Mouse (Mus musculus) liver, embryonic 12.5 days (tissue): ENCODE data around the gene Tspo. TPM values are rescaled to one million over a fixed set of nuclear protein-coding genes. Genes with fewer than 3 reads are reported as not detected.

Source experiments
- ATAC-seq: fragments of 200-750 bp; cut with Nextera tagmentation; 2 replicates; pipeline ENCODE4 v1.8.0; 2017; ENCODE audit warnings: moderate number of reproducible peaks, mild to moderate bottlenecking, moderate library complexity
- H3K27ac ChIP-seq: fragments of 300-500 bp; sonication (generic); 2 replicates; pipeline ENCODE4 v1.5.1; 2016; ENCODE audit warnings: mild to moderate bottlenecking
- H3K27me3 ChIP-seq: fragments of 300-500 bp; sonication (generic); replicated peaks from 2 replicates; pipeline ENCODE4 v1.6.1; 2016; ENCODE audit warnings: mild to moderate bottlenecking, moderate library complexity
- H3K36me3 ChIP-seq: fragments of 300-500 bp; sonication (generic); 2 replicates; pipeline ENCODE4 v1.6.1; 2016; ENCODE audit warnings: mild to moderate bottlenecking, moderate library complexity
- H3K4me1 ChIP-seq: fragments of 300-500 bp; sonication (generic); 2 replicates; pipeline ENCODE4 v1.6.1; 2016
- H3K4me2 ChIP-seq: fragments of 300-500 bp; sonication (generic); 2 replicates; pipeline ENCODE4 v1.6.1; 2016; ENCODE audit warnings: mild to moderate bottlenecking, moderate library complexity
- H3K4me3 ChIP-seq: fragments of 300-500 bp; sonication (generic); 2 replicates; pipeline ENCODE4 v1.5.1; 2016; ENCODE audit warnings: mild to moderate bottlenecking, moderate library complexity
- H3K9ac ChIP-seq: fragments of 300-500 bp; sonication (generic); 2 replicates; pipeline ENCODE4 v1.6.1; 2016; ENCODE audit warnings: mild to moderate bottlenecking, moderate library complexity
- H3K9me3 ChIP-seq: fragments of 300-500 bp; sonication (generic); replicated peaks from 2 replicates; pipeline ENCODE4 v1.6.1; 2016; ENCODE audit warnings: mild to moderate bottlenecking, moderate library complexity
- WGBS: fragments of 180-500 bp; shearing (Covaris S2); methylation state at CpG from one replicate; pipeline ENCODE4 v1.1.7; 2016; ENCODE audit not compliant: insufficient replicate concordance; 5-methylcytosine and 5-hydroxymethylcytosine counted together
- microRNA-seq: library from miRNA; unstranded; fragments of <30 nt; microRNA quantifications from one replicate; pipeline ENCODE4, GENCODE M21; 2017
- polyA plus RNA-seq: library from polyadenylated mRNA; unstranded; fragments of >200 nt; fragmentation: Nextera tagmentation; extraction: Ambion mirVana; gene quantifications from 2 replicates; pipeline ENCODE4 v1.2.1, GENCODE M21; 2016

The Tspo gene
- polyA plus RNA-seq, 1 experiment from 2014 or later, result 192 TPM

DNA sequence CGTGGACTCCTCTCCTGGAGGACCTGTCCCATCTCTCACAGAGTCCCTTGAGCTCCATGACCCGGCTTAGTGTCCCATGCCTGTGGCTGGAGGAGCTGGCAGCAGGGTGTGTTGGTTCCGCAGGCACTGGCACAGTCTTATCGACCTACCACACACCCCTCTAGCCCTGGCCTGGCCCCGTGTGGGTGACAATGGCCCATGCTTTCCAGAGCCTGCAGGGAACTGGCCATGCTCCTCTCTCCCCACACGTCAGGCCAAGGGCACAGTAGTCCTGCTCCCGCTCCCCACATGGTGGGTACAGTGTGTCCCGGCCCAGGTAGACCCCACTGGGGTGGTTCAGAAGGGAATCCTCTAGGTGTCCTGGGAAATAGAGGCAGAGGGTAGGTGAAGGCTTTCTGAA, 43.3 kb downstream of the Tspo start:
- peaks cover 40% of the 10 kb centered on the region for H3K4me1 ChIP-seq
- H3K4me3 ChIP-seq, result no peak overlapping the region
- peak overlapping the region; percentile 41 for H3K4me2 ChIP-seq
- ATAC-seq, result peak; percentile 81
- H3K27me3 ChIP-seq, result 0 out of 2 replicates have a peak, but pooled peaks cover 3% of the 10 kb centered on the region
- peak overlapping the region; percentile 65; the same call in 1 of the 2 replicates for H3K27ac ChIP-seq
- no peaks in the 10 kb centered on the region for H3K36me3 ChIP-seq
- no peaks in the 10 kb centered on the region for H3K9me3 ChIP-seq
- 73% methylated on average over 8 of the region's 8 CpGs for WGBS
- H3K9ac ChIP-seq, result peak overlapping the region; percentile 30; the same call in 1 of the 2 replicates

DNA sequence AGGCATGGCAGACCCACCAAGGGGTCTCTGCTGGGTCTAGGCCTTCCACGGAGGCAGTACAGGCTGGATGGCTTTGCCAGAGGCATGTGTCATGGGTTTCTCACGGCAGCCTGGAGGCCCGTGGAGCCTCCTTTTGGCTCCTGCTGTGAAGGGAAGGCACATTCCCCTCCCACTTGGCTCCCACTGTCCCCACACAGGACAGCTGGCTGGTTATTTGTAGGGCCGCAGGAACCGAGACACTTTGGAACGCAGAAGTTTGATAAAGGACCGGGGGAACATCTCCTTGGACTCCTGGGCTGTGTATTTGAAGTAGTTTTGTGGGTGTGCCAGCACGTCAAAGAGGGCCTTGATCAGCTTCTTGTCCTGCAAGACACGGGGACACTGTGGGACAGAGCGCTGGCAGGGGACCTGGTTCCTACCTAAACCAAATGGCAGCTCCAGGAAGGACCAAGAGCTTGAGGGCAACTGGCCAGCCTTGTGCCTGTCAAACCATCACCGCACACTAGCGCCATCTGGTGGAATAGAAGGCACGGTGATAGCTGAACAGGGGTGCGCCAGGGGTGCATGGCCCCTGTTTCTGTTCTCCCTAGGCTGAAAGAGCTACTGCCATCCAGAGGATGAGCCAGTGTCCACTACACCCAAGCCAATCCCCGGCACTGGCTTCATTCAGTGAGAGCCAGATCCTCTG, 43.9 kb downstream of the Tspo start:
- H3K4me3 ChIP-seq, result no peak overlapping the region
- H3K9ac ChIP-seq, result peak overlapping the region; percentile 30; the same call in 1 of the 2 replicates
- H3K4me2 ChIP-seq, result peak overlapping the region; percentile 41
- H3K4me1 ChIP-seq, result peaks cover 38% of the 10 kb centered on the region
- H3K9me3 ChIP-seq, result no peaks in the 10 kb centered on the region
- H3K36me3 ChIP-seq, result no peaks in the 10 kb centered on the region
- peak overlapping the region; percentile 65; the same call in 1 of the 2 replicates for H3K27ac ChIP-seq
- WGBS, result 42% methylated on average over 15 of the region's 15 CpGs
- peak; percentile 70 for ATAC-seq
- H3K27me3 ChIP-seq, result 0 out of 2 replicates have a peak, but pooled peaks cover 3% of the 10 kb centered on the region

DNA sequence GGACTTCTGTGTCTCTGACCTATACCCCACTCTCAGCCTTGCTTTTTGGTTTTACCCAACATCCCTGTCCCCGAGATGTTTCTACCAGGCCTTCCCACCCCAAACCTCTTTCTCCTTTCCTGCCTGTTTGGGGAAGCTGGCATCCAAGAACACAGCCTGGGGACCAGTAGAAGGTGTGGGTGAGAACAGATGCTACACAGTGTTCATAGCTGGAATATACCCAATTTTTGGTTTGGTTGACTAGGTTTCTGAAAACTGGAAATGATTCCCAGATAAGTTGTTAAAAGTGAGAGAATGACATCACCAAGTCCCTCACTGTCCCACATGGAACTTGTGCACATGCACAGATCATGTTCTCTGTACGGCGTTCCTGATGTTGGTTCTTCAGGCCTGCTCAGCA, 51.9 kb downstream of the Tspo start:
- Histone ChIP-seq H3K9ac (no peak overlapping the region), H3K27ac (no peak overlapping the region), H3K27me3 (peaks cover 8% of the 10 kb centered on the region; the same call in 1 of the 2 replicates), H3K36me3 (no peaks in the 10 kb centered on the region), H3K9me3 (no peaks in the 10 kb centered on the region), H3K4me3 (no peak overlapping the region), H3K4me1 (no peaks in the 10 kb centered on the region), H3K4me2 (no peak overlapping the region)
- ATAC-seq, result no peak
- 80% methylated on average over 3 of the region's 3 CpGs for WGBS

Small RNAs within 50 kb of the gene (microRNA-seq; reads per million reads assigned to microRNA genes)
- not detected for gene Gm24575

Other genes with a start within 250 kb of the Tspo start
- gene Arfgap3, start 213.3 kb upstream of the Tspo start, polyA plus RNA-seq, result 16.2 and 19.9 TPM in 2 replicates
- gene Pacsin2, start 99.0 kb upstream of the Tspo start, polyA plus RNA-seq, result 65.1 and 68.4 TPM in 2 replicates
- 9.6 and 10.0 TPM in 2 replicates for gene Ttll1, start 52.7 kb upstream of the Tspo start, polyA plus RNA-seq
- gene Bik, start 36.7 kb upstream of the Tspo start, polyA plus RNA-seq, result 2.2 and 2.7 TPM in 2 replicates
- gene Mcat, start 195 bp downstream of the Tspo start, polyA plus RNA-seq, result 27.1 and 28.1 TPM in 2 replicates
- gene Ttll12, start 31.6 kb downstream of the Tspo start, polyA plus RNA-seq, result 62.7 and 64.0 TPM in 2 replicates
- 0.50 and 0.72 TPM in 2 replicates for gene Scube1, start 161.4 kb downstream of the Tspo start, polyA plus RNA-seq
- 0.10 and 0.11 TPM in 2 replicates for gene Mpped1, start 215.9 kb downstream of the Tspo start, polyA plus RNA-seq